Mouse (Mus musculus) forebrain, embryonic 14.5 days (tissue): ENCODE measurements at regions not wholly inside any gene's neighbourhood (a gene's known extent, or its start where the extent isn't known, plus 50 kb on each side); places are given as distances from the start of the nearest gene placed in this dataset.

Experiments
- ATAC-seq: fragments of 200-750 bp; cut with Nextera tagmentation; 2 replicates; pipeline ENCODE4 v1.8.0; 2017; ENCODE audit warnings: mild to moderate bottlenecking, moderate library complexity
- DNase-seq: peaks from one replicate; pipeline ENCODE4 v3.0.0-alpha.2; 2015; ENCODE audit warnings: low spot score
- H3K27ac ChIP-seq: fragments of 300-500 bp; sonication (generic); 2 replicates; pipeline ENCODE4 v1.5.1; 2014; ENCODE audit warnings: low read depth, mild to moderate bottlenecking, control low read depth, low read length, moderate library complexity
- H3K27me3 ChIP-seq: fragments of 300-500 bp; sonication (generic); replicated peaks from 2 replicates; pipeline ENCODE4 v1.6.1; 2014; ENCODE audit warnings: low read length, control low read depth, mixed read lengths; ENCODE audit not compliant: control insufficient read depth, insufficient read depth
- H3K36me3 ChIP-seq: fragments of 300-500 bp; sonication (generic); 2 replicates; pipeline ENCODE4 v1.6.1; 2014; ENCODE audit warnings: low read length, control low read depth; ENCODE audit not compliant: control insufficient read depth, insufficient read depth
- H3K4me1 ChIP-seq: fragments of 300-500 bp; sonication (generic); 2 replicates; pipeline ENCODE4 v1.6.1; 2014; ENCODE audit warnings: antibody characterized with exemption, low read length, control low read depth; ENCODE audit not compliant: control insufficient read depth, insufficient read depth
- H3K4me2 ChIP-seq: fragments of 300-500 bp; sonication (generic); 2 replicates; pipeline ENCODE4 v1.6.1; 2014; ENCODE audit warnings: mild to moderate bottlenecking, control low read depth, low read length
- H3K4me3 ChIP-seq: fragments of 300-500 bp; sonication (generic); 2 replicates; pipeline ENCODE4 v1.5.1; 2014; ENCODE audit warnings: low read depth, low read length, control low read depth
- H3K9ac ChIP-seq: fragments of 300-500 bp; sonication (generic); 2 replicates; pipeline ENCODE4 v1.6.1; 2014; ENCODE audit warnings: mild to moderate bottlenecking, low read length, control low read depth, moderate library complexity
- H3K9me3 ChIP-seq: fragments of 300-500 bp; sonication (generic); replicated peaks from 2 replicates; pipeline ENCODE4 v1.6.1; 2016; ENCODE audit warnings: low read length, control low read depth, mixed read lengths; ENCODE audit not compliant: control insufficient read depth
- WGBS: fragments of 180-500 bp; shearing (Covaris S2); extraction: QIAGEN DNeasy Blood & Tissue Kit; methylation state at CpG from one replicate; pipeline ENCODE4 v1.1.7; 2014; 5-methylcytosine and 5-hydroxymethylcytosine counted together

DNA sequence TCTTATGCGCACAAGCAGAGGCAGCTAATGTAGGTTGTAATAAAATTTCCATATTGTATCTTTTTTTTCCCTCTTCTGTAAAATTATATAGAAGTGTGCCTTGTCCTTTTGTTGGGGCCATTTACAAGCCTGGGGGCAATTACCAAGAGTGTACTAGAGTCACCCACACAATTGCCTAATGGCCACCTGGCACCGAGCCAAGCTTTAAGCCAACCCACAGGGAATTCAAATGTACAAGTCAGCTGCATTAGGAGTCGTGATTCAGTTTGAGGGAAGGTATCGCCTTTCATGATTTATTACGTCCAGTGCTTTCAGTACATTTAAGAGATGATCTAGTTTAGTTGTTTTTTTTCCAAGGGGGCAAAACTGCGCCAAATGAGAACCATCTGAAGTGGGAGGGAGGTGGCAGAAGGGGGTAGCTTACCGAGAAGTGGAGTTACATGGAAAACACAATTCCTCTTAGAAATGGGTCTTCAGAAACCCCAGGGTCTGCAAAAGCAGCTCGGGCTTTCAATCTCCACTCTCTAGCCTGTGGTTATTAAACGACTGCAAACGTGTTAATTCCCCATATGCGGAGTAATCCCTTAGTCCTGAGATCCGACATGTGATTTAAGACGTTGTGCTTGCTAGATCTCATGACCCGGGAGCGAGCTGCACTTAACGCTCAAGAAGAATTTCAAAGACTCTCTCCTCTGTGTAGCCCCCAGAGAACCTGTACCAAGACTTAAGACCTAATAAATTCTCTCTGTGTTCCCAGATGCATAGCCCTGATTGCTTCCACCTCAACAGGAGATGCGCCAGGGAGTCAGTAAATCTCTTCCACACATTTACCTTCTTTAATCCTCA is 129.0 kb downstream of the Basp1 start:
- Histone ChIP-seq H3K4me3 (no peak overlapping the region), H3K9me3 (no peaks in the 10 kb centered on the region), H3K27ac (no peak overlapping the region), H3K36me3 (no peaks in the 10 kb centered on the region), H3K27me3 (no peaks in the 10 kb centered on the region), H3K4me2 (no peak overlapping the region), H3K4me1 (peaks cover 14% of the 10 kb centered on the region), H3K9ac (no peak overlapping the region)
- ATAC-seq = peak; percentile 88
- peak; percentile 83 for DNase-seq
- 31% methylated on average over 17 of the region's 17 CpGs for WGBS

DNA sequence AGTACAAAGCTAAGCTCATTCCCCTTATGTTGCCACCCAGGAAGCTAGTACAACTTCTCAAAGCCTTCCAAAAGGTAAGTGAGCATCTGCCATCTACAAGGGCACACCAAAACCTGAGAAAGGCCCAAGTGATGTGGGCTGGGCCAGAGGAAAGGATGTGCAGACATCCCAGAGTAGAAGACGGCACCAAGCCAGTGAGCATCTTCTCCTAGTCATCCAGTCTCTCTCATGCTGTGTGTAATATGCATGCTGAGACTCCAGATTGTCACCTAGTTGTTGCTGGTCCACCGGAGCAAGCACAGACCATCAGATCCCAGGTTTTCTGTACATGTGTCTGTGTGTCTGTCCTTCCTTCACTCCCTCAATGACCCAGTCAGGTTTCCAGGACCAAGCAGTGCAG is 129.9 kb downstream of the Basp1 start:
- 90% methylated on average over 2 of the region's 2 CpGs for WGBS
- no peak overlapping the region for H3K27ac ChIP-seq
- no peak overlapping the region for H3K9ac ChIP-seq
- no peaks in the 10 kb centered on the region for H3K36me3 ChIP-seq
- no peaks in the 10 kb centered on the region for H3K9me3 ChIP-seq
- no peak overlapping the region for H3K4me2 ChIP-seq
- no peak overlapping the region for H3K4me3 ChIP-seq
- peaks cover 22% of the 10 kb centered on the region for H3K4me1 ChIP-seq
- DNase-seq (no peak), ATAC-seq (no peak)
- H3K27me3 ChIP-seq = no peaks in the 10 kb centered on the region

DNA sequence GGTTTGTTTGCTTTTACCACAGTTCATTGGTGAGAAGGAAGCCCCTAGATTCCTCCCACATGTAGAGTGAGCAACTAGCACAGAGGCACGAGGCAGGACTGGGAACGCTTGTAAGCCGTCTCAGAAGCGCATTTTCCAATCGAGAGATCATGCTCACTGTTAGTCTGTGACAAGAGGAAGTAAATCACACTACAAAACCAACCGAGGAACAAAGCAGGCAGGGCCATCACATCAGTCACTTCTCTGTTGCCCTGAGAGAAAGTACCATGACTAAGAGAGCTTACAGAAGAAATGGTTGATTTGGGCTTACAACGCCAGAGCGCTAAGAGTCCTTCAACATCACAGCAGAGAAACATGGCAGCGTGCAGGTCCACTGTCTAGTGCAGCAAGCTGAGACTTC is 131.2 kb downstream of the Basp1 start:
- DNase-seq = no peak
- Histone ChIP-seq H3K4me3 (no peak overlapping the region), H3K4me1 (peaks cover 24% of the 10 kb centered on the region), H3K4me2 (no peak overlapping the region), H3K27ac (no peak overlapping the region), H3K9ac (no peak overlapping the region), H3K36me3 (no peaks in the 10 kb centered on the region), H3K27me3 (no peaks in the 10 kb centered on the region), H3K9me3 (no peaks in the 10 kb centered on the region)
- ATAC-seq = no peak
- 89% methylated on average over 9 of the region's 9 CpGs for WGBS

DNA sequence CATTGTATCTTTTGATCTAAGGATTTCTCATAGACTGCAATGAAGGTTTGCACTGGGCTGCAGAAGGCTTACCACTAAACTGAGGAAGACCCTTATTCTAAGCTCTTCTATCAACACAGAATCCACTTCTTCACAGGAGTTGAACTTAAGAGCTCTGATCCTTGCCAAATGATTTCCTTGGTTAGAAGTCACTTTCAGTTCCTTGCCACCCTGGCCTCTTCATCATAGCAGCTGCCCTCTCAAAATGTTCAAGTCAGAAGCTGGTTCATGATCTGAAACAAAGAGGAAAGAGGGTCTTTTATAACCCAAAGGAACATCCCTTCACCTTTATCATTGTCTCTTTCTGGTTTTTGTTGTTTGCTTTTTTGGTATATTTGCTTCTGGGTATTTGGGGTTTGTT is 131.6 kb downstream of the Basp1 start:
- ATAC-seq = no peak
- no peak overlapping the region for H3K4me3 ChIP-seq
- H3K27ac ChIP-seq = no peak overlapping the region
- peaks cover 24% of the 10 kb centered on the region for H3K4me1 ChIP-seq
- H3K9ac ChIP-seq = no peak overlapping the region
- H3K27me3 ChIP-seq = no peaks in the 10 kb centered on the region
- H3K9me3 ChIP-seq = no peaks in the 10 kb centered on the region
- no peak for DNase-seq
- no peak overlapping the region for H3K4me2 ChIP-seq
- no peaks in the 10 kb centered on the region for H3K36me3 ChIP-seq

DNA sequence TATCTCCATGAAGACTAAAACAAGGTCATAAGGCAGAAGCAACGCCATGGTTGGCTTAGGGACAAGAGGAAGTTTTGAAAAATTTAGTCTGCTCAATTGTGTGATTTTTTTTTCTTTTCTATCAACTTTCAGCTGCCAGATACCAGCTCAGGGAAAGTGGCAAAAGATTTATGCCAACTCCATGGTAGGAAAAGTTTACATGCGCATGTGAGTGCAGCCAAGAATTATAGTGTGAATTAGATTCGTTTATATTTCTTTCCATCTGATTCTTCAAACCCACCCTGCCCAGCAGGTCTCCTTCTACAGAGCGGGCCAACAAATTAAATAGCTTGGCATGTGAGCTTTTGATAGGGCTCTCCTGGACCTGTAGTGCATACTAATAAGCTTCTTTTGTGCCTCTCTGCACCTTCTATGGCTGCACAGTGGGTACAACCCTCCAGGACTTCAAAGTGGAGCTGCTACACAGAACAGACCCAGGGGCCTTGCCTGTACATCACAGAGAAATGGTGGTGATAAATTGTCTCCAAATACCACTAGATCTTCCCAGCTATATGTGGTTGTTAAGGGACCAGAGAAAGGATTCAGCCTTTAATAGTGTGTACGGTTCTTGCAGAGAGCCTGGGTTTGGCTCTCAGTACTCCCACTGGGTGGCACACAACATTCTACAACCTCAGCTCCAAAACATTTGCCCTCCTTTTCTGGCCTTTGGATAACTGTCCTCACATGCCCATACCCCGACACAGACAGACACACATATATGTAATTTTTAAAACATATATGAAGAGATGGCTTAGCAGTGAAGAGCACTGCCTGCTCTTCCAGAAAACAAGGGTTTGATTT is 135.0 kb downstream of the Basp1 start:
- H3K4me3 ChIP-seq = no peak overlapping the region
- no peak overlapping the region for H3K9ac ChIP-seq
- no peaks in the 10 kb centered on the region for H3K9me3 ChIP-seq
- H3K4me1 ChIP-seq = peaks cover 12% of the 10 kb centered on the region
- WGBS = 11% methylated on average over 6 of the region's 6 CpGs
- H3K27ac ChIP-seq = 0 out of 2 replicates have a peak overlapping the region, but pooled peaks have one; percentile 34
- H3K27me3 ChIP-seq = no peaks in the 10 kb centered on the region
- H3K36me3 ChIP-seq = no peaks in the 10 kb centered on the region
- no peak overlapping the region for H3K4me2 ChIP-seq
- peak; percentile 92 for ATAC-seq
- DNase-seq = peak; percentile 87

DNA sequence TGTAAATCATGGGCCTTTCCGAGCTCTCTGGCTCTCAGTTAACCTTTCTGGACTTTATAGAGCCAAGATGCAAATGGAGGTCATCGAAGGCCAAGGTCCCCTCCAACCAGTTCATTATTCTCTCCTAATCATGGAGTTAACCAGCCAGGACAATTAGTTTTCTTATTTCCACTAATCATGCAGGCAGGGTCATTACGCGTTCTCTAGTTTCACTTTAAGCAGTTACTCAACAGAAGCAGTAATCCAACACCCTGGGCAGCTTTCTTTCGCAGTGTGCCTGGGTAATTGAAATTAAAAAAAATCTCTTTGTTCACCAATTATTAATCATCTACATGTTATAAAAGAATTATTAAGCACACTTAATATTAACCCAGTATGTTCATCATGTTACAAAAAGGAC is 137.3 kb downstream of the Basp1 start:
- H3K36me3 ChIP-seq = no peaks in the 10 kb centered on the region
- ATAC-seq = no peak
- H3K27ac ChIP-seq = no peak overlapping the region
- H3K4me3 ChIP-seq = no peak overlapping the region
- WGBS = 41% methylated on average over 5 of the region's 5 CpGs
- H3K9ac ChIP-seq = no peak overlapping the region
- peaks cover 10% of the 10 kb centered on the region; the same call in 1 of the 2 replicates for H3K4me1 ChIP-seq
- no peak overlapping the region for H3K4me2 ChIP-seq
- H3K27me3 ChIP-seq = no peaks in the 10 kb centered on the region
- no peaks in the 10 kb centered on the region for H3K9me3 ChIP-seq
- no peak for DNase-seq

DNA sequence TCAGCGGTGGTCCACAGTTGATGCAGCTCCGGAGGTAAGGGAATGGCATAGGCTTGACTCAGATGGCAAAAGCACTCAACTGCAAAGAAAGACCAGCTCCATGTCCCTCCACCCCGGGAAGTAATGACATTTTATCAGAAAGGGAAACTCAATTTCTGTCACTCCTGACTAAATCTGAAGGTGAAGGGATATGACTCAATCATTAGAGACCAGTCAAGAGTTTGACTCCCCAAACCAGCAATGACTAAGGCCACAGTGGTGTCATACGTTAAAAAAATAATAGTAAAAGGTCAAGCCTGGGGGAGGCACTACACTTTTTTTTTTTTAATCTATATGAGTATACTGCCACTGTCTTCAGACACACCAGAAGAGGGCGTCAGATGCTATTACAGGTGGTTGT is 141.7 kb downstream of the Basp1 start:
- Histone ChIP-seq H3K27me3 (no peaks in the 10 kb centered on the region), H3K36me3 (no peaks in the 10 kb centered on the region), H3K4me2 (no peak overlapping the region), H3K27ac (no peak overlapping the region), H3K4me1 (no peaks in the 10 kb centered on the region; the same call in 1 of the 2 replicates), H3K9ac (no peak overlapping the region), H3K9me3 (no peaks in the 10 kb centered on the region), H3K4me3 (no peak overlapping the region)
- 92% methylated on average over 5 of the region's 5 CpGs for WGBS
- ATAC-seq (no peak), DNase-seq (no peak)

DNA sequence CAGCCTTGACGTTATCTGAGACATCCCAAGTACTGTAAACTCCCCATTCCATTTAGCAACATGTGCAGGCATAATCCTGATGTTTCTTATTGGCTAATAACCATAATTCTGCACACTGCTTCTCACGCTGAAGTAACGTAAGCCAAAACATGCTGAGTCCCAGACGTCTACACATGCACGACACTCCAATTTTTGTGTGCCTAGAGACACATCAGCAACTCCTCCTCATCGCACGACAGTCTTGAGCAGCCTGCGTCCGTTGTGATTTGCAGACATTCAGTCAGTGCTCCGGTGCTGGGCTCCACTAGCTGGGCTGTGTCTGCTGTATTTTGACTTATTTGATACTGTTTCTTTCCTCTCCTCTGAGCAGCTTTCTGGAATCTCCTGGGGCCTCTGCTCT is 143.2 kb downstream of the Basp1 start:
- no peaks in the 10 kb centered on the region; the same call in 1 of the 2 replicates for H3K4me1 ChIP-seq
- no peak overlapping the region for H3K4me2 ChIP-seq
- no peak overlapping the region for H3K9ac ChIP-seq
- 82% methylated on average over 10 of the region's 10 CpGs for WGBS
- H3K27me3 ChIP-seq = no peaks in the 10 kb centered on the region
- ATAC-seq (no peak), DNase-seq (no peak)
- H3K4me3 ChIP-seq = no peak overlapping the region
- H3K36me3 ChIP-seq = no peaks in the 10 kb centered on the region
- H3K27ac ChIP-seq = no peak overlapping the region
- H3K9me3 ChIP-seq = no peaks in the 10 kb centered on the region
